Mouse (Mus musculus): Measurements from ENCODE around the gene Zfyve9. TPM values are rescaled to one million over a fixed set of nuclear protein-coding genes. Genes with fewer than 3 reads are reported as not detected.

Gene Zfyve9
- total and polyA plus RNA-seq, 2 experiments = 2.1 to 15.4 TPM

DNA sequence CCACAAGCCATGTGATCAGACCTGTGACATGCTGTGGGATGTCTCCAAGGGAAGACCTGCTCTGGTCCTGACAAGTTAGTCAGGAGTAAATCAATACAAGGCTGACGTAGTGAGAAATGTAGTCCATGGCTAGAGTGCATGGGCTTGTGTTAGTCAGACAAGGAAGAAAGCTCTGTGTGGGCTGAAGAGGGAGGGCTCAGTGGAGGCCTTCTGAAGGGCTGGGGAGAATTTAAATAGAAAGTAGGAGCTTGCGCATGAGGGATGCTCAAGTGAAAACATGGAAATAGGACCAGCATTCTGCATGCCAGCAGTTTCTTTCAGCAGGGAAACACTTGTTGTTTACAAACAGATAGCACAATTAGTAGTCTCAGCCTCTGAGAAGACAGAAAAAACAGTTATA, 22.9 kb upstream of the Zfyve9 start:
- no peak for DNase-seq (ENCODE audit: extremely low read depth, low read depth, low spot score)

DNA sequence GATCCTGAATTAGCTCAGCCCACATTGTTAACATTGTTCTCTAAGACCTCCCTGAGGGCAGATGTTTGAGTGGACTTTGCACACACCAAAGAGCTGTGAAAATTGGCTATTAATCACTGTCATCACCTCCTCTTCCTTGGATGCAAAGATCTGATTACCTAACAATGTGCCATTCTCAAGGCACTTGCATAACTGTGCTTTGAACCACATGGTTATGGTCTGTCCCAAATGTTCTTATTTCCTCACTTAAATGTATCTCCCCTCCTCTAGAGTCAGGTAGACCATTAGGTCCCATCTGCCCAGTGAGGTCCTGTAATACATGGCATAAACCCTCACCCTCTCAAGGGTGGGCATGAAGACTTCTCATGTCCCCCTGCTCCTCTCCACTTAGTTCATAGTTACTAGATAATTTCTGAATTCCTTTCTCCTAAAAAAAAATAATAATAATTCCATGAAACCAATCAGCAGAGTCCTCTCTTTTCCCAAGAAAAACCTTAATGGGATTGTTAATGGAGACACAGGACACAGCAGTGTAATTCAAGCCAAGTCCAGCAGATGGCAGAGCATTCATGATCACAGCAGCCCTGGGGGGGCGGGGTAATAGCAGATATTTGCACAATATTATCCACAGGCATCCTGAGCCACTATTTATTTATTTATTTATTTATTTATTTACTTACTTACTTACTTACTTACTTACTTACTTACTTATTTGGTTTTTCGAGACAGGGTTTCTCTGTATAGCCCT, 17.7 kb upstream of the Zfyve9 start:
- TF ChIP-seq CTCF (IDR thresholded peaks at IDR 0.05; ENCODE audit: low read depth, low read length) (peak; percentile 76), POLR2A (IDR thresholded peaks at IDR 0.05; ENCODE audit: extremely low read depth, insufficient read depth, low read length) (no peak)
- Histone ChIP-seq H3K36me3 (ENCODE audit: control insufficient read depth, insufficient read depth, low read length) (no peaks in the 10 kb centered on the region), H3K4me3 (ENCODE audit: insufficient read depth, low read depth, low read length) (no peak overlapping the region), H3K27ac (replicated peaks; ENCODE audit: insufficient read depth, low read depth, low read length) (no peak overlapping the region), H3K79me2 (ENCODE audit: control insufficient read depth, insufficient read depth, low read length) (no peaks in the 10 kb centered on the region), H3K27me3 (ENCODE audit: control insufficient read depth, insufficient read depth, low read length) (no peaks in the 10 kb centered on the region), H3K4me1 (ENCODE audit: control insufficient read depth, insufficient read depth, low read length) (no peaks in the 10 kb centered on the region), H3K9ac (ENCODE audit: low read depth, low read length) (no peak overlapping the region)
- DNase-seq (ENCODE audit: extremely low read depth, low read depth, low spot score) = peak; percentile 48
- 43% methylated on average over 2 of the region's 2 CpGs for WGBS

More for the DNA sequence above, 22.9 kb upstream of the Zfyve9 start:
- Histone ChIP-seq H3K4me1 (ENCODE audit: control insufficient read depth, insufficient read depth, low read length) (no peaks in the 10 kb centered on the region), H3K36me3 (ENCODE audit: control insufficient read depth, insufficient read depth, low read length) (no peaks in the 10 kb centered on the region), H3K27me3 (ENCODE audit: control insufficient read depth, insufficient read depth, low read length) (no peaks in the 10 kb centered on the region), H3K4me3 (ENCODE audit: insufficient read depth, low read depth, low read length) (no peak overlapping the region), H3K79me2 (ENCODE audit: control insufficient read depth, insufficient read depth, low read length) (no peaks in the 10 kb centered on the region), H3K9ac (ENCODE audit: low read depth, low read length) (no peak overlapping the region), H3K27ac (replicated peaks; ENCODE audit: insufficient read depth, low read depth, low read length) (no peak overlapping the region)
- no peak for TF ChIP-seq POLR2A (IDR thresholded peaks at IDR 0.05; ENCODE audit: extremely low read depth, insufficient read depth, low read length)
- no peak for TF ChIP-seq CTCF (IDR thresholded peaks at IDR 0.05; ENCODE audit: low read depth, low read length)
- 84% methylated on average over 2 of the region's 2 CpGs for WGBS

DNA sequence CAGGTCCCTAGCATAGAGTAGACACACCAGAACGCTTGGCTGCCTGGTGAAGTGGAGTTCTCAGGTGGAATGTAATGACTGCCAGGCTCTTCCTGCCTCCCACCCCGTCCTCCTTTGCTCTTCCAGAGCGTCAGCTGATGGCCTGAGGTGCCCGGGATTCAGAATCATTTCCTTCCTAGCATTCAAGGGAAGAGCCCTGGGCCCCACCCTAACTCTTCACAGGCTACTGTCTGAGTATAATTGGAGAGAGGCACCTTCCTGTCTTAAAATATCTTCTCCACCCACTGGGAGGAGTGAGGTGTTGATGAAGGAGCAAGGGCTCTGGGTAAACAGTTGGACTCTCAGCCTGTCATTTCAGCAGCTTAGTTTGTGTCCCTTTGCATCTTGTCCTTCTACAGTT, 16.1 kb upstream of the Zfyve9 start:
- H3K4me3 ChIP-seq (ENCODE audit: insufficient read depth, low read depth, low read length) = no peak overlapping the region
- no peak for TF ChIP-seq POLR2A (IDR thresholded peaks at IDR 0.05; ENCODE audit: extremely low read depth, insufficient read depth, low read length)
- no peak for TF ChIP-seq CTCF (IDR thresholded peaks at IDR 0.05; ENCODE audit: low read depth, low read length)
- H3K36me3 ChIP-seq (ENCODE audit: control insufficient read depth, insufficient read depth, low read length) = no peaks in the 10 kb centered on the region
- H3K4me1 ChIP-seq (ENCODE audit: control insufficient read depth, insufficient read depth, low read length) = no peaks in the 10 kb centered on the region
- 64% methylated on average over 4 of the region's 4 CpGs for WGBS
- H3K9ac ChIP-seq (ENCODE audit: low read depth, low read length) = no peak overlapping the region
- no peak for DNase-seq (ENCODE audit: extremely low read depth, low read depth, low spot score)
- H3K27ac ChIP-seq (replicated peaks; ENCODE audit: insufficient read depth, low read depth, low read length) = no peak overlapping the region
- H3K27me3 ChIP-seq (ENCODE audit: control insufficient read depth, insufficient read depth, low read length) = no peaks in the 10 kb centered on the region
- no peaks in the 10 kb centered on the region for H3K79me2 ChIP-seq (ENCODE audit: control insufficient read depth, insufficient read depth, low read length)

DNA sequence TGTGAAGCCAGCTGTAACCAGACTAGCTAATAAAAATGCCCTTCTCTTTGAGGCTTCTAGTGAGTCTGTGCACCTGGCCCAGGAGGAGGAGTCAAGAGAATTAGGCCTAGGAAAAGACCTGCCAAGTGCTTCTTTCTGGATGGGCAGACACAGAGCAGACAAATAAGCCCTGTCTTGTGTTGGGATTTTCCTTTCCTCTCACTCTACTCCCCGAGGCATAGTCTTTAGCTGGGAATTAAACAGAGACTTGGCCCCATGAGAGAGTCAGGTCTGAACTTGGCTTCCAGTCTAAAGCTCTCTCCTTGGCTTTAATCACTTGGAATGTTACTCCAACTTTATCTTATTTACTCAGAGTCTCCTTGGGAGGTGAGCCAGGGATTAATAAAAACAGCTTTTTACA, 13.3 kb upstream of the Zfyve9 start:
- no peaks in the 10 kb centered on the region for H3K36me3 ChIP-seq (ENCODE audit: control insufficient read depth, insufficient read depth, low read length)
- no peaks in the 10 kb centered on the region for H3K79me2 ChIP-seq (ENCODE audit: control insufficient read depth, insufficient read depth, low read length)
- no peak overlapping the region for H3K9ac ChIP-seq (ENCODE audit: low read depth, low read length)
- no peak overlapping the region for H3K27ac ChIP-seq (replicated peaks; ENCODE audit: insufficient read depth, low read depth, low read length)
- WGBS = 78% methylated on average over 1 of the region's 1 CpGs
- H3K4me1 ChIP-seq (ENCODE audit: control insufficient read depth, insufficient read depth, low read length) = no peaks in the 10 kb centered on the region
- no peak for TF ChIP-seq CTCF (IDR thresholded peaks at IDR 0.05; ENCODE audit: low read depth, low read length)
- TF ChIP-seq POLR2A (IDR thresholded peaks at IDR 0.05; ENCODE audit: extremely low read depth, insufficient read depth, low read length) = no peak
- DNase-seq (ENCODE audit: extremely low read depth, low read depth, low spot score) = no peak
- H3K4me3 ChIP-seq (ENCODE audit: insufficient read depth, low read depth, low read length) = no peak overlapping the region
- H3K27me3 ChIP-seq (ENCODE audit: control insufficient read depth, insufficient read depth, low read length) = no peaks in the 10 kb centered on the region

DNA sequence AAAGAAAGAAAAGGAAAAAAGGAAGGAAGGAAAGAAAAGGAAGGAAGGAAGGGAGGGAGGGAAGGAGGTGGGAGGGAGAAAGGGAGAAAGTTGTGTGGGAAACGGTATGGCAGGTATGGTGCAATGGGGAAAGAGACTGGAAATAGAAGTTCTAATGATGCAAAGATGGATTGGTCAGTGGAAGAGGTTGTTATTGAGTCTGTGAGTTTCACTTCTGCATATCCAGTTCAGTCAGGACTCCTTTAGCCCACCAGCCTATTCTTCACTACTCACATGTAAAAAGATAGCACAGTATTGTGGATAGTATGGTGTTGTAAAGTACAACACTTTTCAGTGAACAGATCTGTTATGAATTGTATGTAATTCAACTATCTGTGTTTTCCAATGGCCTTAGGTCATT, 9.9 kb upstream of the Zfyve9 start:
- Histone ChIP-seq H3K27me3 (ENCODE audit: control insufficient read depth, insufficient read depth, low read length) (no peaks in the 10 kb centered on the region), H3K9ac (ENCODE audit: low read depth, low read length) (no peak overlapping the region), H3K27ac (replicated peaks; ENCODE audit: insufficient read depth, low read depth, low read length) (no peak overlapping the region), H3K4me1 (ENCODE audit: control insufficient read depth, insufficient read depth, low read length) (no peaks in the 10 kb centered on the region), H3K79me2 (ENCODE audit: control insufficient read depth, insufficient read depth, low read length) (no peaks in the 10 kb centered on the region; the same call in 1 of the 2 replicates), H3K4me3 (ENCODE audit: insufficient read depth, low read depth, low read length) (no peak overlapping the region), H3K36me3 (ENCODE audit: control insufficient read depth, insufficient read depth, low read length) (no peaks in the 10 kb centered on the region)
- 66% methylated on average over 1 of the region's 1 CpGs for WGBS
- no peak for DNase-seq (ENCODE audit: extremely low read depth, low read depth, low spot score)
- TF ChIP-seq POLR2A (IDR thresholded peaks at IDR 0.05; ENCODE audit: extremely low read depth, insufficient read depth, low read length) = no peak
- no peak for TF ChIP-seq CTCF (IDR thresholded peaks at IDR 0.05; ENCODE audit: low read depth, low read length)

DNA sequence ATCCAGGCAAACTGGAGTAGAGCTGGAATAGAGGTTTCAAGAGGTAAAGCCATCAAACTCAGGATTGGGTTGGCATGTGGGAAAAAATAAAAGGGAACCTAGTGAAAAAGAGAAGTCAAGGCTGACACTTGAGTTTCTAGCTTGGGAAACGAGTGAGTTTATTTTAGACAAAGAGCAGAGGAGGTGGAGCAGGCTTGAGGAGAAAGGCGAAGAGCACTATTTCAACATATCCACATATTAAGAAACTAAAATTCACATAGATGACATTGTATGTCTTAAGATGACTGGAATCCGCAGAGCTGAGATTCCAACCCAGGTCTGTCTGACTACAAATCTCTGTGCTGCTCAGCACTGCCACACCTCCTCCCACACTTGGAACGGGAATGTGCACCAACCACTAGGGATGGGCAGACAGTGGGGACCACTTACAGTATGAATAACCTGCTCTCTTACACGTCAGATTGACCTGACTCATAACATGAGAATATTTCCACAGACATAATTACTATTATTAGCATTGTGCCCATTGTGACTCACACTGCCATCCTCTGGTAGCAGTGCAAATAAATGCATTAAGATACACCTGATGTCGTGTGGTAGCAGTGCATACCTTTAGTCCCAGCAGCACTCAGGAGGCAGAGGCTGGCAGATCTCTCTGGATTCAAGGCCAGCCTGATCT, 8.8 kb upstream of the Zfyve9 start:
- no peak for TF ChIP-seq POLR2A (IDR thresholded peaks at IDR 0.05; ENCODE audit: extremely low read depth, insufficient read depth, low read length)
- no peak for TF ChIP-seq CTCF (IDR thresholded peaks at IDR 0.05; ENCODE audit: low read depth, low read length)
- H3K4me1 ChIP-seq (ENCODE audit: control insufficient read depth, insufficient read depth, low read length) = no peaks in the 10 kb centered on the region
- no peaks in the 10 kb centered on the region for H3K36me3 ChIP-seq (ENCODE audit: control insufficient read depth, insufficient read depth, low read length)
- WGBS = 82% methylated on average over 6 of the region's 6 CpGs
- H3K9ac ChIP-seq (ENCODE audit: low read depth, low read length) = no peak overlapping the region
- no peak overlapping the region for H3K27ac ChIP-seq (replicated peaks; ENCODE audit: insufficient read depth, low read depth, low read length)
- H3K27me3 ChIP-seq (ENCODE audit: control insufficient read depth, insufficient read depth, low read length) = no peaks in the 10 kb centered on the region
- H3K79me2 ChIP-seq (ENCODE audit: control insufficient read depth, insufficient read depth, low read length) = no peaks in the 10 kb centered on the region; the same call in 1 of the 2 replicates
- DNase-seq (ENCODE audit: extremely low read depth, low read depth, low spot score) = no peak
- no peak overlapping the region for H3K4me3 ChIP-seq (ENCODE audit: insufficient read depth, low read depth, low read length)
